Mouse (Mus musculus) WW6 (cell line): Measurements from ENCODE around the gene Spty2d1.

Source experiments
- DNase-seq: peaks from one replicate; pipeline ENCODE4 v3.0.0-alpha.2; 2013; ENCODE audit warnings: low read depth, low spot score

The Spty2d1 gene

DNA sequence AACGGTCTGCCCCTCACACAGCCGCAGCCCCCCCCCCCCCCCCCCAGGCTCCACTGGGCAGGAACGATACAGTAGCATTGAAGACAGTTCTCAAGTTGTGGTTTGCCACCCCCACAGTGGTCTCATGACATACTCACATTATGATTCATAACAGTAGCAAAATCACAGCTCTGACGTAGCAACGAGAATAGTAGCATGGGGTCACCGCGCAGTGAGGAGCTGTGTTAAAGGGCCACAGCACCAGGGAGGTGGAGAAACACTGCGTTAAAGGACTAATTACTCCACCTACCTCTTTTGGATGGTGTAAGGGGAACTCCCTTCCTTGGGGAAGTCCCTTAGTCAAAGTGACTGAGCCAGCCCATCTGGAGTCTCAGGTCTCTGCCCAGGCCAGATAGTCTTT, 14.3 kb upstream of the Spty2d1 start:
- DNase-seq: no peak

GRCm38 (mm10) chr7:47020956-47021355, 12.7 kb upstream of the Spty2d1 start:
- DNase-seq: no peak

- no peak for DNase-seq
Measured at GRCm38 (mm10) chr7:47019641-47020040, 11.4 kb upstream of the Spty2d1 start.

DNA sequence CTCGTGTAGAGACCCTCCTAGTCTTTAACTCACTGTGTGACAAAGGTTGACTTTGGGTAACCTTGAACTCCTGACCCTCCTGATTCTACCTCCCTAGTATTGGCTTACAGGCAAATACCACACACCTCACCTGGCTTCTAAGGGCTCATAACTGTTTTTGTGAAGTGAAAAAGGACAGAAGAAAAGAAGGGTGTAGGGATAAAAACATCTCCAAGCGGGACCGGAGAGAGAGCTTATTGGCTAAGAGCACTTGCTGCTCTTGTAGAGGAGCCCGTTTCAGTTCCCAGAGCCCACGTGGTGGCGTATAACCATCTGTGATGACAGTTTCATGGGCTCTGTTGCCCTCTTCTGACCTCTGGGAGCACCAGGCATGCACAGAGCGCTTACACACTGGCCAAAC, 8.9 kb upstream of the Spty2d1 start:
- no peak for DNase-seq

- DNase-seq: no peak
Measured at GRCm38 (mm10) chr7:47016602-47017001, 8.4 kb upstream of the Spty2d1 start.

GRCm38 (mm10) chr7:47015390-47016065, 7.3 kb upstream of the Spty2d1 start:
- DNase-seq: peak; percentile 71

- no peak for DNase-seq
Measured at GRCm38 (mm10) chr7:47014564-47015389, 6.6 kb upstream of the Spty2d1 start.

DNA sequence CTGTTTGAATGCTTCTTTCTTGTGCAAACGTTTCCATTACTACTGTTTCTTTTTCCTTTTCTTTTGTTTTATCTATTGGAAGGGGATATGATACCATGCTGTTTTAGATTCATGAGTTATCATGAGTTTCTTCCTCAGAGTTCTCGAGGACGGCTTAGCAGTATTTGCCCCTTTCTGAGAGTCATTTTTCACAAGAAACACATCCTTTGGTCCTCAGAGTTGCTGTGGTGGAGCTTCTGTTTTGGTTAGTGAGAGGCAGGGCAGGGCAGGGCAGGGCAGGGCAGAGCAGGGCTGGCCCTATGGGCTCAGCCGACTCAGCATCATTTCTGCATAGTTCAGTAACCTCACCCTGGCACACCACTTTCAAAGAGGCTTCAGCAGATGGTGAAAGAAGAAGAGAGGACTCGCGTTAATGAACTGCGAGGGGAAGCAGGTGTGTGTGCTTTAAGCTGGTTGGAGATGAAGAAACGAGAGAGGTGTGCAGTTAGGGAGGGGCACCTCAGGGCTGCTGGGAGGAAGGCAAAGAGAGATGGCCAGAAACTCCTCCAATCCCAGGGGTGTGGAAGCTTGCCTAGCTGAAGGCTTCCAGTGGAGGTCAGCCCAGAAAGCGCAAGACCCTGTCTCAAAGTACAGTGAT, 5.0 kb upstream of the Spty2d1 start:
- DNase-seq: no peak

GRCm38 (mm10) chr7:47007818-47008167, 418 bp downstream of the Spty2d1 start:
- no peak for DNase-seq

- DNase-seq: no peak
Measured at GRCm38 (mm10) chr7:47007109-47007780, 966 bp downstream of the Spty2d1 start.

DNA sequence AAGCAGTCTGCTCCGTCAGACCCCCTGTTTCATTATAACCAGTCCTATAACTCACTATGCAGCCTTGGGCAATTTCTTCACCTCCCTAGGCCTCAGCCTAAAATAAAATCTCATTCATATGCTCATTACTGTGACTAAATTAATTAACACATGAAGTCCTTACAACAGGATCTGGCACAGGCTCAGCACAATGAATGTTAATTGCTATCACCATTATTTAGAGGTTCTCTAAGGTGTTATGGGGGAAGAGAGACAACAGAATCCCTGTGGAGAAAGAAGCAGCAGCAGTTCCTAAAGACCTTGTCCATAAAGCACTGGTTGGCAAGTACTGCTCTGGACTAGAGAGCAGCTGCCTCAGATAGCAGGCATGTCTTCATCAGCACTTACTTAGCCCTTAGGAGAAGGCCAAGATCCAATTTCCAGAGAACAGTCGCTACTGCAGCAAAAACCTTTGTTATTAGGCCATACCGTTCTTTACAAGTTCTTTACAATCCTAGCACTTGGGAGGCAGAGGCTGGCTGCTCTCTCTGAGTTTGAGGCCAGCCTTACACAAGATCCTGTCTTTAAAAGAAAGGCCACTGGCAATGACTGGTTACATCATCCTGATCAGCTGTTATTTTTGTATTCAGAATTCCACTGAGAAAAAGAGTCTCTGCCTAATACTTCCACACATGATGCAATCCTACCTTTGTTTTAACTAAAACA, 4.6 kb downstream of the Spty2d1 start:
- DNase-seq: no peak

- no peak for DNase-seq
Measured at GRCm38 (mm10) chr7:47001900-47002275, 6.3 kb downstream of the Spty2d1 start.

- no peak for DNase-seq
Measured at GRCm38 (mm10) chr7:47001125-47001899, 6.9 kb downstream of the Spty2d1 start.

GRCm38 (mm10) chr7:47000644-47000983, 7.6 kb downstream of the Spty2d1 start:
- no peak for DNase-seq

DNA sequence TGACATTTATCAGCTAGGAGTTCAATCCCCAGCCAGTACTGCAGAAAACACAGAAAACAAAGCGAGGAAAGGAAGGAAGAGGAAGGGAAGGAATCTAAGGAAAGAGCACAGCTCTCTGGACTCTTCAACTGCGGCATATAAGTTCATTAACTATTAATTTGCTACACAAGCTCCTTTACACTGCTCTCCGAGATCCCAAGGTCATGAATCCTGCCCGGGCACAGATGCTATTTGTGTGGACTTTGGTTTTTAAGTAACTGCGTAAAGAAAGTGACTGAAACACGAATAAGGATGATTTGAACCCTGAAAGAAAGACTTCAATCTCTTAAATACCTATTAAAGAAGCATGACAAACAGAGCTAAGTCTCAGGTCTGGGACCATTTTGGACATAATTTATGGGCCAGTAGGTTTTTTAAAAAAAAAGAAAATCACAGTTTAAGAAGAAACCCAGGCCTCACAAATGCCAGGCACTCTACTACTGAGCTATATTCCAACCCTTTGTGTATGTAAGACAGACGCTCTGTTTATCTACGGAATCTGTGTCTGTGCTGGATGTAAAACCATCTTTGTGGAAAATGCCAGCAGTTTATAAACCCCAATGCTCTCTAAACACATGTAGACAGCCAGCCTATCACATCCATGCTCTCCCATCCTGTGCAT, 8.1 kb downstream of the Spty2d1 start:
- DNase-seq: no peak

GRCm38 (mm10) chr7:46998942-46999341, 9.3 kb downstream of the Spty2d1 start:
- no peak for DNase-seq

DNA sequence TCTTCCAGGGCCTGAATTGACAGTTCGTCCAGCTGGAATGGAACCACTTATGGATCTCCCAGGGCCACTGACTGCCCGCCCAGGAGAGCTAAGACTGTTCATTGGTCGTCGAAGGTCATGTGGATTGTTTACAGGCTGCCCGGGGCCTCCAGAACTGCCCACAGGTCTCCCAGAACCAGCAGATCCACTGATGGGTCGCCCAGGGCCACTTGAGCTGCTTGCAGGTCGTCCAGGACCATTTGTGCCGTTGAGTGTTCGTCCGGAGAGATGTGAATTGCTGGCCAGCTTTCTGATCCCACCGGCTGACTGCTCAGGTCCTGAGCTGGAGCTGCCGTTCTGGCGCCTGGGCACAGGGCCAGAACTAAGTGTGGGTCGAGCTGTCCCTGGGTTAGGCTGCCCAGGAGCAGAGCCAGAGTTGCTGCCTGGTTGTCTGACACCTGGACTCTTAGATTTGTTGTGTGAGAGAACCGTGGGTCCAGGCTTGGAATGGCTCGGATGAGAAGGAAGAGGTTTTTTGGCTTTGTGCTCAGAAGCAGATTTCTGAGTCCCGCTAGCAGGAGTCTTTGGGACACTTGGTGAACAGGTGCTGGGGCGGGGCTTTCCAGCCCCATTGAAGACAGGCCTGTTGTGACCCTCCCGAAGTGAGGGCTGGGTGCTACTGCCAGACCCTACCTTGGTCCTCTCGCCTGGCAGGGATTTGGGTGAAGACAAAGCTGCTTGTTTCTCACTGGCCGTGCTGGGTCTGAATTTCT, 10.4 kb downstream of the Spty2d1 start:
- no peak for DNase-seq

- DNase-seq: no peak
Measured at GRCm38 (mm10) chr7:46997008-46997407, 11.2 kb downstream of the Spty2d1 start.

- DNase-seq: no peak
Measured at GRCm38 (mm10) chr7:46995558-46995957, 12.7 kb downstream of the Spty2d1 start.

DNA sequence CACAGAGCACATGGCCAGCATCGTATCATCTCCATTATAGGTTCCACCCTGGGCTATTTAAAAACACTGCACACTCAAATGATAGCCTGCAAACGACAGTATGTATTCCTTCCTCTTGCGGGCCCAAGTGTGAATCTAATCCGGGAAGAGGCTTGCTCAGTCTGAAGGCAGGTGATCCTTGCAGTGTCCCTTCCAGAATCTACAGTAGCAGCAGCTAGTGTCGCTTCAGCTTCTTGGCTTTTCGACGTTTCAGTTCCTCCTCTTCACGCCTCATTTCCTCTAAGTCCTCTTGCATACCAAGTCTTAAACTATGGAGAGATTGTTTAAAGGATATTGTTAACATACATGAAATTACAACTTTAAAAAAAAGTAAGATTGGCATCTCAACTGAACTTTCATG, 15.1 kb downstream of the Spty2d1 start:
- no peak for DNase-seq
